Mouse (Mus musculus): ENCODE measurements at regions not wholly inside any gene's neighbourhood (a gene's known extent, or its start where the extent isn't known, plus 50 kb on each side); places are given as distances from the start of the nearest gene placed in this dataset.

- no peak overlapping the region for H3K4me2 ChIP-seq (ENCODE audit: low read length)
- H3K36me3 ChIP-seq (ENCODE audit: control insufficient read depth, insufficient read depth, low read length), result no peaks in the 10 kb centered on the region
- no peaks in the 10 kb centered on the region for H3K9me3 ChIP-seq (replicated peaks; ENCODE audit: control insufficient read depth, low read length)
- H3K4me1 ChIP-seq (ENCODE audit: control insufficient read depth, insufficient read depth, low read length), result peaks cover 2% of the 10 kb centered on the region; the same call in 1 of the 2 replicates
- WGBS, result 64% methylated on average over 2 of the region's 2 CpGs
- no peaks in the 10 kb centered on the region for H3K27me3 ChIP-seq (replicated peaks; ENCODE audit: control insufficient read depth, insufficient read depth, low read length)
- H3K27ac ChIP-seq (ENCODE audit: low read depth, low read length), result no peak overlapping the region
- no peak overlapping the region for H3K4me3 ChIP-seq (ENCODE audit: low read depth, low read length)
- no peak overlapping the region for H3K9ac ChIP-seq (ENCODE audit: low read length)
- ATAC-seq, result no peak
- no peak for DNase-seq (ENCODE audit: low spot score)
Measured at GRCm38 (mm10) chr2:124742964-124743363, 325.0 kb upstream of the Slc24a5 start.

- no peak overlapping the region for H3K4me2 ChIP-seq (ENCODE audit: low read length)
- no peaks in the 10 kb centered on the region for H3K36me3 ChIP-seq (ENCODE audit: control insufficient read depth, insufficient read depth, low read length)
Measured at GRCm38 (mm10) chr2:124745045-124745444, 322.9 kb upstream of the Slc24a5 start.

DNA sequence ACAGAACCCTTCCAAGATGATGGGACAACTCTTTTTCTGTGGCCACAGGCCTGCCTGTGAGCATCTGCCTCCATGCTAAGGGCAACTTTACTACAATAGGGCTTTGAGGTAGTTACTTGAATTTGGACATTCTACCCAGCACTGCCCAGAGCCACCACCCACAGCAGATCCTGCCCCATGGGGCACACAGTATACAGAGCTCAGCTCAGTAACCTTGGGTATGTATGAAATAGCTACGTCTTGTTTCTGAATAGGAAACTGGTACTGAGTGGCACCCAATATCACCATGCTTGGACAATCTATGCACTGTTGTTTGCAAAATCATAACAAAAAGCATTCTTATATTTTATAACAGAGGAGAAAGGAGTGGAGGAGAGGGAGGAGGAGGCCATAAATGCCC is 320.8 kb upstream of the Slc24a5 start:
- ATAC-seq, result no peak
- H3K36me3 ChIP-seq (ENCODE audit: control insufficient read depth, insufficient read depth, low read length), result no peaks in the 10 kb centered on the region
- 81% methylated on average over 1 of the region's 1 CpGs for WGBS

More at GRCm38 (mm10) chr2:124745045-124745444, 322.9 kb upstream of the Slc24a5 start:
- ATAC-seq (no peak), DNase-seq (ENCODE audit: low spot score) (no peak)
- Histone ChIP-seq H3K27me3 (replicated peaks; ENCODE audit: control insufficient read depth, insufficient read depth, low read length) (no peaks in the 10 kb centered on the region), H3K4me3 (ENCODE audit: low read depth, low read length) (no peak overlapping the region), H3K4me1 (ENCODE audit: control insufficient read depth, insufficient read depth, low read length) (peaks cover 2% of the 10 kb centered on the region; the same call in 1 of the 2 replicates), H3K27ac (ENCODE audit: low read depth, low read length) (no peak overlapping the region), H3K9me3 (replicated peaks; ENCODE audit: control insufficient read depth, low read length) (no peaks in the 10 kb centered on the region), H3K9ac (ENCODE audit: low read length) (no peak overlapping the region)
- WGBS, result 81% methylated on average over 2 of the region's 2 CpGs

GRCm38 (mm10) chr2:124747627-124748026 is 320.3 kb upstream of the Slc24a5 start:
- no peaks in the 10 kb centered on the region for H3K36me3 ChIP-seq (ENCODE audit: control insufficient read depth, insufficient read depth, low read length)
- H3K9ac ChIP-seq (ENCODE audit: low read length), result no peak overlapping the region
- no peaks in the 10 kb centered on the region for H3K27me3 ChIP-seq (replicated peaks; ENCODE audit: control insufficient read depth, insufficient read depth, low read length)
- no peaks in the 10 kb centered on the region for H3K9me3 ChIP-seq (replicated peaks; ENCODE audit: control insufficient read depth, low read length)
- H3K4me1 ChIP-seq (ENCODE audit: control insufficient read depth, insufficient read depth, low read length), result peaks cover 2% of the 10 kb centered on the region; the same call in 1 of the 2 replicates
- 37% methylated on average over 4 of the region's 4 CpGs for WGBS
- DNase-seq (ENCODE audit: low spot score) (peak; percentile 81), ATAC-seq (peak; percentile 94)
- no peak overlapping the region for H3K27ac ChIP-seq (ENCODE audit: low read depth, low read length)
- H3K4me3 ChIP-seq (ENCODE audit: low read depth, low read length), result no peak overlapping the region
- no peak overlapping the region for H3K4me2 ChIP-seq (ENCODE audit: low read length)

More for the DNA sequence above, 320.8 kb upstream of the Slc24a5 start:
- H3K27me3 ChIP-seq (replicated peaks; ENCODE audit: control insufficient read depth, insufficient read depth, low read length), result no peaks in the 10 kb centered on the region
- H3K9ac ChIP-seq (ENCODE audit: low read length), result no peak overlapping the region
- H3K9me3 ChIP-seq (replicated peaks; ENCODE audit: control insufficient read depth, low read length), result no peaks in the 10 kb centered on the region
- DNase-seq (ENCODE audit: low spot score), result no peak
- H3K4me2 ChIP-seq (ENCODE audit: low read length), result no peak overlapping the region
- H3K4me1 ChIP-seq (ENCODE audit: control insufficient read depth, insufficient read depth, low read length), result peaks cover 2% of the 10 kb centered on the region; the same call in 1 of the 2 replicates
- no peak overlapping the region for H3K4me3 ChIP-seq (ENCODE audit: low read depth, low read length)
- no peak overlapping the region for H3K27ac ChIP-seq (ENCODE audit: low read depth, low read length)

DNA sequence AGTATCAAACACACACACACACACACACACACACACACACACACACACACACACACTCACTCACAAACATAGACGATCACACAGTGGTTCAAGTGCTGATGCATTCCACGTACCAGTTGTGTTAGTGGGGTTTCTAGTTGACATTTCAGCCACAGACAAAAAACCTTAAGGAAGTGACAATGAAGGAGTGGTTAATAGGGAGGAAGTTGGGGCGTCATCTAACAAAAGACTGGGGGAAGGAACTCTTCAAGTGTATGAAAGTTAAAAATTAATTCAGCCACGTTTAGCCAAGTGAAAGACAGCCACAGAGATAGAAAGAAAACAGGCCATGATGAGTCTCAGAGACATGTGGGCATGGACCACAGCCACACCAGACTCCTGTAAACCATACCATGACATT is 316.1 kb upstream of the Slc24a5 start:
- ATAC-seq (no peak), DNase-seq (ENCODE audit: low spot score) (no peak)
- Histone ChIP-seq H3K4me3 (ENCODE audit: low read depth, low read length) (no peak overlapping the region), H3K36me3 (ENCODE audit: control insufficient read depth, insufficient read depth, low read length) (no peaks in the 10 kb centered on the region), H3K4me1 (ENCODE audit: control insufficient read depth, insufficient read depth, low read length) (no peaks in the 10 kb centered on the region), H3K9ac (ENCODE audit: low read length) (no peak overlapping the region), H3K9me3 (replicated peaks; ENCODE audit: control insufficient read depth, low read length) (no peaks in the 10 kb centered on the region), H3K27ac (ENCODE audit: low read depth, low read length) (no peak overlapping the region), H3K4me2 (ENCODE audit: low read length) (no peak overlapping the region), H3K27me3 (replicated peaks; ENCODE audit: control insufficient read depth, insufficient read depth, low read length) (no peaks in the 10 kb centered on the region)
- WGBS, result 85% methylated on average over 4 of the region's 4 CpGs

DNA sequence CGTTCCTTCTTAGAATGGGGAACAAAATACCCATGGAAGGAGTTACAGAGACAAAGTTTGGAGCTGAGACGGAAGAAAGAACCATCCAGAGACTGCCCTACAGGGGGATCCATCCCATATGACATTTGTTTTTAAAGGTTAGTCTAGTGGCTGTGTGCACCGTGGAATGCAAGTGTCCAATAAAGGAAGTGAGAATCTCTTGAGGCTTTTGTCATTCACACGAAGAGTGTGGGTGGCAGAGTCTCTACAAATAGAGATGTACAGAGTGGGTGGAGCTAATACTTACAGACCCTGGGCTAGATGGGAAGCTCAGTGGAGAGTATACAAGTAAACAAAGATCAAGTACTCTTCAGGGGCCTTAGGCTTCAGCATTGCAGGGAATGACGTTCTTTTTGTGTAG is 314.2 kb upstream of the Slc24a5 start:
- Histone ChIP-seq H3K27me3 (replicated peaks; ENCODE audit: control insufficient read depth, insufficient read depth, low read length) (no peaks in the 10 kb centered on the region), H3K4me3 (ENCODE audit: low read depth, low read length) (no peak overlapping the region), H3K9ac (ENCODE audit: low read length) (no peak overlapping the region), H3K4me2 (ENCODE audit: low read length) (no peak overlapping the region), H3K36me3 (ENCODE audit: control insufficient read depth, insufficient read depth, low read length) (no peaks in the 10 kb centered on the region), H3K9me3 (replicated peaks; ENCODE audit: control insufficient read depth, low read length) (no peaks in the 10 kb centered on the region), H3K27ac (ENCODE audit: low read depth, low read length) (no peak overlapping the region), H3K4me1 (ENCODE audit: control insufficient read depth, insufficient read depth, low read length) (no peaks in the 10 kb centered on the region)
- WGBS, result 90% methylated on average over 5 of the region's 5 CpGs
- no peak for DNase-seq (ENCODE audit: low spot score)
- ATAC-seq, result no peak

DNA sequence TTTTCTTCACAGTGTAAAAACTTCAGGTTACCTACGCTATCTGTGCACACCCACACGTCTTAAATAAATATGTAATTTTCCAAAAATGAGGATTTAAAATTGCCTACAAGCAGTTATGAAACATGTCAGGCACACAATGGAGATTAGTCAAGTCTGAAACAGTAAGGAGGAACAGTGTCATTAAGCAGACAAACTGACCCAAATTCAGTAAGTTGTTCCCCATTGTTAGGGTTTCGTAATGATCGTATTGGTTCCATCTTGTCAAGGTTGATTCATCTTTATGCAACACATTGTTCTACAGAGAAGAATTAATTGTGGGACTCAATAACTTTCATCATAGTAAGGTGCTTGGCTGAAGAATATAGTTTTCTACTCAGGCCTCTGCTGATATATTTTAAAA is 312.7 kb upstream of the Slc24a5 start:
- ATAC-seq (no peak), DNase-seq (ENCODE audit: low spot score) (no peak)
- no peak overlapping the region for H3K27ac ChIP-seq (ENCODE audit: low read depth, low read length)
- H3K27me3 ChIP-seq (replicated peaks; ENCODE audit: control insufficient read depth, insufficient read depth, low read length), result no peaks in the 10 kb centered on the region
- no peaks in the 10 kb centered on the region for H3K9me3 ChIP-seq (replicated peaks; ENCODE audit: control insufficient read depth, low read length)
- no peak overlapping the region for H3K4me3 ChIP-seq (ENCODE audit: low read depth, low read length)
- H3K4me1 ChIP-seq (ENCODE audit: control insufficient read depth, insufficient read depth, low read length), result no peaks in the 10 kb centered on the region
- no peak overlapping the region for H3K4me2 ChIP-seq (ENCODE audit: low read length)
- H3K9ac ChIP-seq (ENCODE audit: low read length), result no peak overlapping the region
- H3K36me3 ChIP-seq (ENCODE audit: control insufficient read depth, insufficient read depth, low read length), result no peaks in the 10 kb centered on the region
- 97% methylated on average over 4 of the region's 4 CpGs for WGBS

GRCm38 (mm10) chr2:124758992-124759391 is 308.9 kb upstream of the Slc24a5 start:
- Histone ChIP-seq H3K36me3 (ENCODE audit: control insufficient read depth, insufficient read depth, low read length) (no peaks in the 10 kb centered on the region), H3K9ac (ENCODE audit: low read length) (no peak overlapping the region), H3K4me2 (ENCODE audit: low read length) (no peak overlapping the region), H3K27ac (ENCODE audit: low read depth, low read length) (no peak overlapping the region), H3K27me3 (replicated peaks; ENCODE audit: control insufficient read depth, insufficient read depth, low read length) (no peaks in the 10 kb centered on the region), H3K4me1 (ENCODE audit: control insufficient read depth, insufficient read depth, low read length) (no peaks in the 10 kb centered on the region), H3K4me3 (ENCODE audit: low read depth, low read length) (no peak overlapping the region), H3K9me3 (replicated peaks; ENCODE audit: control insufficient read depth, low read length) (no peaks in the 10 kb centered on the region)
- ATAC-seq (no peak), DNase-seq (ENCODE audit: low spot score) (no peak)
- 90% methylated on average over 2 of the region's 2 CpGs for WGBS

DNA sequence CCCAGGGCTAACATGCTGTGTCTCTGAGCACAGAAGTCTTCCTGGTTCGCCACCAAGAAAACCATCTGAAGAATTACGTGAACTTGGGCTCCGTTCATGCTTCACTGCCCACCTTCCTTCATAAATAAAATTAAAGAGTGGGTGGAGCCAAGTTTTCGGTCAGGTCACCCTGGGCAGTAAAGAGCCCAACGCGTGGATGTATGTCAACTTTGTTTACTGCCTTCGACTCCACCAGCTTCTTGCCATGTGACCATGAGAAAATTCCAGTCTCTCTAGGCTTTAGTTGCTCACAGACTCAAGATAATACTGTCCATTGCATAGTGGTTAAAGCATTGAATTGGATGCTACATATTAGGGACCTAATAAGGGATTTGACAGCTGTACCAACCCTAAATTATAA is 304.3 kb upstream of the Slc24a5 start:
- Histone ChIP-seq H3K4me3 (ENCODE audit: low read depth, low read length) (no peak overlapping the region), H3K27me3 (replicated peaks; ENCODE audit: control insufficient read depth, insufficient read depth, low read length) (no peaks in the 10 kb centered on the region), H3K9ac (ENCODE audit: low read length) (no peak overlapping the region), H3K9me3 (replicated peaks; ENCODE audit: control insufficient read depth, low read length) (no peaks in the 10 kb centered on the region), H3K4me1 (ENCODE audit: control insufficient read depth, insufficient read depth, low read length) (peaks cover 6% of the 10 kb centered on the region; the same call in 1 of the 2 replicates), H3K4me2 (ENCODE audit: low read length) (no peak overlapping the region), H3K36me3 (ENCODE audit: control insufficient read depth, insufficient read depth, low read length) (no peaks in the 10 kb centered on the region), H3K27ac (ENCODE audit: low read depth, low read length) (no peak overlapping the region)
- DNase-seq (ENCODE audit: low spot score) (no peak), ATAC-seq (no peak)
- WGBS, result 69% methylated on average over 7 of the region's 7 CpGs
